Mouse (Mus musculus): ENCODE data around the gene Stxbp4.

The Stxbp4 gene

DNA sequence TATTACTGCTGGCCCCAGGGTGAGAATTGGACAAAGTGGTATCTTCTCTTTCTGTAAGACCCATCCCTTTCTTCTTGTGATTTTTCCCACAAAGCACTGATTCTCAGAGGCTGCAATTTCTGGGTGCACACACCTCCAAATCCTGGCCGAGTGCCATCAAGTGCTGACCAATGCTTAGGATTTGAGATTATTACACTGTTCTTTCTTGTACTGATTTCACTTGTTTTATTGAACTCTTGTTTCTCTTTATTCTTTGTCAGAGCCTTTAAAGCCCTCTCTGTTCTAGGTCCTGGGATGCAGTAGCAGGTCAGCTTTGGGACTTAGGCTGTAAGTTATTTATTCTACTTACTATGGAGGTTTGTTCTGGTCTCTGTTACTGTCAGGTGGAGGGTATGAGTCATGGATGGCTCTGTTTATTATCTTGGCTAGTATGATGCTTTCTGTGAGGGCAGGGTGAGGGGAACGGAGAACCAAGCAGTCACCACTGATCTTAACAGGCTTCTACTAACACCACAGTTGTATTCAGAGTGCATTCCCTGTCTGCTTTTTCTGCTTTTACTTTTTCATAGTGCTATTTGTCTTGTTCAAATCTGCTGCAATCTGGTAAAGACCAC is 67.1 kb downstream of the Stxbp4 start:
- in situ Hi-C loops (cut with MseI, MboI): no loop called here

DNA sequence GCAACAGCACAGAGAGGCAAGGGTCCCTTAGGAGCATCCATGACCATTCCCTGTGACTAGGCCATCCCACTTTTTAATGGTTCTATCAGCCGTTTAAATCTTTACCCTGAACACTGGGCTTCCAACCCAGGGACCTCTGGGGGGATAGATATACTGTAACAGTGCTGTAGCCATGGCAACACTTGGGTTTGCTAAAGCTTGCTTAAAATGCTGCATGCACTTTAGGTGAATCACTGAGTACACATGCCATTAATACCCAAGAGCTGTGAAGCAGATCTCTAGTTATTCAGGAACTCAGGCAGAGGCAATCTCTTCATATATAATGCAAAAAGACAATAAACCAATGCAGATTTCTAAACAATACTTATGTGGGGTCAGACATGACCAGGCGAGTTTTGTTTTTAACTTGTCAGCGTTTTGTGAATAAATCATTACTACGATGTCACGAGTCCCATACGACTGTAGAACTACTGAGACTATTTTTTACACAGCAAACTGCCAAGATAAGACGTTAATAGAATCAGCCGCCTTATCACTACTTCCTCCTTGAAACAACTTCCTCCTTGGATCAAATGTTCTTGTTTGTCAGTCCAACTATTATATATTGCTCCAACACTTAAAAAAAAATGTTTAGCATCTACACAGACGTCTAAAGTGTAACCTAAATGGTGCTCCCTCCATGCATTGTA is 79.4 kb downstream of the Stxbp4 start:
- in situ Hi-C loops (cut with MseI, MboI): no loop called here

DNA sequence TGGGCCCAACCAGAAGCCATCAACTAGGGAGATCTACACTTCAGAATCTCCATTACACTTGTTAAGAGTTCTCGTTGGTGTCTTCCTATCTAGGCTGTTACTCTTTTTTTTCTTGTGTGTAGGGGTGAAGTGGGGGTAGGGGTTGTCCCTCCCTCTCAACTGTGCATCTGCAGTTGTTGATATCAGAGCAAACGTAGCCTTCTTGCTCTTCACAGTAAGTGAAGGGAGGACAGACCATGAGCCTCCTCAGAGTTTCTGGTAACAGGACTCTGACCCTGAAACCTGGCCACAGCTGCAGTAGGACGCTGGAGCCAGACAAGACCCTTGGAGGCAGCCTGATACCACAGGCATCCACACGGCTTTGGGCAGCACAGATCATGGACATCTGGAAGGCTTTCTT is 81.4 kb downstream of the Stxbp4 start:
- in situ Hi-C loops (cut with MseI, MboI): no loop called here

- in situ Hi-C loops (cut with MseI, MboI): no loop called here
Observed at GRCm38 (mm10) chr11:90553963-90554362, 83.9 kb downstream of the Stxbp4 start.

GRCm38 (mm10) chr11:90552303-90553201 is 85.3 kb downstream of the Stxbp4 start:
- in situ Hi-C loops (cut with MseI, MboI): no loop called here

- in situ Hi-C loops (cut with MseI, MboI): no loop called here
Observed at GRCm38 (mm10) chr11:90548560-90548959, 89.3 kb downstream of the Stxbp4 start.

DNA sequence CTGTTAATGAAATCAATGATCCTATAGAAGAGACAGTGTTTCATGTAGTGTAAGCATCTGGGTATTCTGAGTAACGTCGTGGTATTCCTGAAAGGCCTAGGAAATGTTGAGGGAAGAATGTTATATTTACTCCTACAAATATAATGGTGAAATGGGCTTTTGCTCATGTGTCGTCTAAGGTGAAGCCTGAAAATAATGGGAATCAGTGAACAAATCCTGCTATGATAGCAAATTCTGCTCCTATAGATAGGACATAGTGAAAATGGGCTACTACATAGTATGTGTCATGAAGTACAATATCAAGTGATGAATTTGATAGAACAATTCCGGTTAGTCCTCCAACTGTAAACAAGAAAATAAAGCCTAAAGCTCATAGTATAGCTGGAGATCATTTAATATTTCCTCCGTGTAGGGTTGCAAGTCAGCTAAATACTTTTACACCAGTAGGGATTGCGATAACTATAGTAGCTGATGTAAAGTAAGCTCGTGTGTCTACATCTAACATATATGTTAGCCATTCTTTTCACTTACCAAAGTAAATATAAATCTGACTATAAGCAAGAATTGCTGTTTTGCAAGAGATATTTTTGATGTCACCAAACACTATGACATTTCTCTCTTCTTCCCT is 99.1 kb downstream of the Stxbp4 start:
- in situ Hi-C loops (cut with MseI, MboI): no loop called here

DNA sequence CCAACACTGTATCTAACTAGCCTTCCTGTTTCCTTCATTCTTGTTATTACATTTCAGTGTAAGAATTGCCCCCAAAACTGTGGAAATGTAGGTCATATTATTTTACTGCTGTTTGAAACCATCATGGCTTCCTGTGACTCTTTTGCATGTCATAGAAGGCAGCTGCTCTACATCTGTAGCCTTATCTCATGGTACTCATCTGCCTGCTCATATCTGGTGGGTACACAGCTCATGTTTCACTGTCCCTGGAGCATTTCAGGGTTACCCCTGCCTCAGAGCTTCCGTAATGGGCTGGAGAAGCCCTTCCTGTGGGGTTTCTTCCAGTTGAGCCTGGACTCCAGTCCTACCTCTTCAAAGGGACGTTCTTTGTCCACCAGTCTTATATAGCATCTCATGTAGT is 112.6 kb downstream of the Stxbp4 start:
- in situ Hi-C loops (cut with MseI, MboI): no loop called here

- in situ Hi-C loops (cut with MseI, MboI): no loop called here
Observed at GRCm38 (mm10) chr11:90521040-90521439, 116.8 kb downstream of the Stxbp4 start.

DNA sequence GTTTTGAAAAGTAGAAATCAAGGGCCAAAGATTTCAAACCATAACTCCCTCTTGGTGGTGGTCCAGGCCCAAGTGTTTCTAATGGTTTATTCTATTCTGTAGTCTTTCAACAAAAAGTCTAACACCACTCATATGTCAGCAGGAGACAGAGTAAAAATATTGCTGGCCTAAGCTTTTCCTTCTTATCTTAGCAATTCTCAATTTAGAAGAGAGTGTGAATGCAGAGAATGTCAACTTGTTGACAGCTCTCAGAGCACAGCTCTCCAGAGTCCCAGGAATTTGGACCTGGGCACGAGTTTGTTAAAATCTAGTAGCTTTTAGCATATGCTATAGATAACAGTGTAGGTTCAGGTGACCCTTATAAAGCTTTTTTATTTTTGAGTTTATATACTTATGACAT is 120.1 kb downstream of the Stxbp4 start:
- in situ Hi-C loops (cut with MseI, MboI): no loop called here

DNA sequence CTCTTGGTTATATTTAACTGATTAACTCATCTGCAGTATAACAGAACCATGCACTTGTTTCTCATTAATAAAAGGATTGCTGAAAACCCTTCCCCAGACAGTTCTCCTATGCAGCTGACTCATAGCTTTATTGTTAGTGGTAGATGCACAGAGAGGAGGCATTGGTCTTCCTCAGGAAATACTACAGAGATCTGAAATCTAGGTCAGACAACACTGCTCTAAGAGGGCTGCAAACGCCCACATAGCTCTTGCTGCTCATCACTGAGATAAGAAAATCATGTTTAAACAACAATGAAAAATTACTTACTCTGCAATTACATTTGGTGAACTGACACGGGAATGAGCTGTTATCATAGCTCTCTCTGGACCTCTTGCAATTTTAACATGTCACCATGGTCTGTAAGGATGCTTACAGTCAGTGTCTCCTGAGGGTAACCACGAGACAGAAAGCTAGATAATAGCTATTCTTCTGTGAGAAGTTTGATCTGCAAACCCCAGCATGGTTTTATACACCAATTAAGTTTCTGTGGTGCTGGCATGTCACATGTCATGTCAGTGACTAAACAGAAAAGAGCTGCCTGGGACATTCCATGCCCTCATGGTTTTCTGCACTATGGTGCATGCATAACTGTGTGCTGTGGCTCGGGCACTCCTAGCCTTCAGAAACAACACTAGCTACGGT is 125.2 kb downstream of the Stxbp4 start:
- in situ Hi-C loops (cut with MseI, MboI): no loop called here

DNA sequence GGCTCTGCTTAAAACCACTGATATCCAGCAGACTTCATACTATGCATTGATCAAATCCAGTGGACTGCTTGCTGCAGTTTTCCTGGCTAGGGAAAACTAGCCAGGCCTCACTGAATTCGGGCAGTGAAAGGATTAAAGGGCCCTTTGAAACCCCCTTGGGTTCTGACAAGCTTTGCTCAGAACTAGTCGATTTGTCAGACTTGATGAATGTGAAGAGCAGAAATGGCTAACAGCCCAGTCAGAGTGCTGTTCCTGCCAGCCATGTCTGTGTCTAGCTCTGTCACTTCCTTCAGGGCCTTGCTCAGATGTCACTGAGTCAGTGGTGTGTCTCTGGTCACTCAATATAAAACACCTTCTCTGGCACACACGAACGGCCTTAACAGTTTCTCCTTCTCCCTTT is 136.0 kb downstream of the Stxbp4 start:
- in situ Hi-C loops (cut with MseI, MboI): no loop called here

DNA sequence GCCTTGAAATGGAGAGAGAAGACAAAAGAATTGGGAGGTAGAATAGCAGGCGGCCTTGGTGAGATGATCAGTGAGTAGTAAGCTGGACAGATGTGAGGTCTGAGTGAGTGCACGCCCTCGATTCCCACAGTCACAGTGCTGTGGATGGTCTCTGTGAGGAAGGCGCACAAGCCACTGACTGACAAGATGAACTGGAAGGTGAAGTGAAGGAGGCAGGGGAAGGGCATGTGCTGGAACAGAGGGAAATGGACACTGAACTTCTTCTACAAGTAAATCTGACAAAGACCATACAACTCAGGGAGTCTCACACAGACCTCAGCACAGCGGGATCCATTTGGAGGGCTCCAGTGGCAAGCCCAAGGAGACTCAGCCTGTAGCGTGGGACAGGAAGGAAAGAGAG is 138.0 kb downstream of the Stxbp4 start:
- in situ Hi-C loops (cut with MseI, MboI): no loop called here

- in situ Hi-C loops (cut with MseI, MboI): no loop called here
Observed at GRCm38 (mm10) chr11:90498461-90498860, 139.4 kb downstream of the Stxbp4 start.

DNA sequence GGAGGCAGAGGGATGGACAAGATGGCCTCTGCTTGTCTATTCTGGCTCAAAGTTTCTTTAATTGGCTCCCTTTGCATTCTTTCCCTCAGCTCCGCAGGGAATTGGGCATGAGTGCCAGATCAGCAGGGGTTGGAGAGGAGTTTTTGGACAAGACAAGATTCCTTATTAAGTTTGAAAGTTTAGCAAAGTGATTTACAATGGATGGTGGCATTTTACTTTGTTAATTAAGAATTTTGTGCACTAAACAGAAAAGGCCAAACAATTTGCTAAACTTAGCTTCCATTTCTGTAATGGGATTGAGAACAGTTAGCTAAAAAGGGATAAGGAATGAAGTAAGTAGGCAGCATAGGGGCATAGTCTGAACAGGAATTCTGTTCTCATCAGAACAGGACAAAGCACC is 142.9 kb downstream of the Stxbp4 start:
- in situ Hi-C loops (cut with MseI, MboI): no loop called here

DNA sequence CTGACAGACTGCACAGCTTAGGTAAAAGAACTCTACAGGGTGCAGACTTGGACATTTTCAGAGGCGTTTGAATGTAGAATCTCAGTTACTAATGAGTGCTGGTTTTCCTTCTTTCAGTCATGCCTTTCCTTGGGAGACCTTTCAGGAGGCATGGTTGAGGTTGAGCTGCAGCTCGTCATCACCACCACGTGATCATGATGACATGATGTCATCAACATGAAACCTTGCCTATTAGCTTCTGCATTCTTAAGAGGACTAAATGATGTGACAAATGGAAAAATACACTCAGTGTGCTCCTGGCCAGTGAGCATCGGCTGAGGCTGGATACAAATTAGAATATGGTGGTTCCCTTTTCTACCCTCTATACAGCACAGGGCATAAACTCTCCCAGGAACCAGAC is 145.4 kb downstream of the Stxbp4 start:
- in situ Hi-C loops (cut with MseI, MboI): no loop called here

DNA sequence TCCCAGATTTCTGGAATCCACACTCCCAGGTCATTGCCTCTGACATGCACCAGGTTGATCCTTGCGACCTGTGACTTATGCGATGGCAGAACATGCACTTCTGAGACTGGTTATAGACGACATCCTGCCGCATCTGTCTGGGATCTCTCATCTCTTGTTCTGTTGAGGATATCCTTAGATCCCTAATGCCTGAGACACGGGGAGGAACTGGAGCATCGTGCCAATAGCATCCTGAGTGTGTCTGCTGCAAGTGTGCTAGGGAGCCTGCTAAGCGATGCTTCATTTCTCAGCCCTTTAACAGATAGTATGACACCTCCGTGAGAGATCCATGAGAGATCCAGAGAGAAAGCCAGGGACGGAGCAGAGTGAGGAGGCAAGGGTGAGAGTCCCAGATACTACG is 148.7 kb downstream of the Stxbp4 start:
- in situ Hi-C loops (cut with MseI, MboI): no loop called here

GRCm38 (mm10) chr11:90487686-90488085 is 150.2 kb downstream of the Stxbp4 start:
- in situ Hi-C loops (cut with MseI, MboI): no loop called here

- in situ Hi-C loops (cut with MseI, MboI): no loop called here
Observed at GRCm38 (mm10) chr11:90484750-90485637, 152.9 kb downstream of the Stxbp4 start.

DNA sequence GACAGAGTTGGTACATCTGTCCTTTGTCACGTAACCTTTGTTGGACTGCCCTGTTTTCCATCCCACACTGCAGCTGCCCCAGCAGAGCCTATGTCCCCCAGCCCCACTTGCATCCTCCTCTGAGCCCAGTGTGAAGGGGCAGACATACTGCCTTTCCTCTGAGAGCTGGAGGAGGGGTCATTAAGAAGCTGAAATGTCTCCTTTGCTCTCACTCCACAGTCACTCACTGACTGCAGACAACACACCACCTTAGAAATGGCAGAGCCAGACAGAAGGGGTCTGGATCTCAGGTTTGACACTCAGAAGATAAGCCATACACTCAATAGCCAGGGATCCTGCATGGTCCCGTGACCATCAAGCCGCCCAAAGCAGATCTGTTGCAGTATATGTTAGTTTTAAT is 154.1 kb downstream of the Stxbp4 start:
- in situ Hi-C loops (cut with MseI, MboI): no loop called here

- in situ Hi-C loops (cut with MseI, MboI): no loop called here
Observed at GRCm38 (mm10) chr11:90481828-90482227, 156.1 kb downstream of the Stxbp4 start.
